Mouse (Mus musculus) limb, embryonic 13.5 days (tissue): ENCODE measurements around the gene Thada. TPM values are rescaled to one million over a fixed set of nuclear protein-coding genes. Genes with fewer than 3 reads are reported as not detected.
"Not testable (repeated sequence)": the region's sequence is repeated elsewhere in the genome, so short reads cannot be mapped to it uniquely, and the experiment has no call there.

Experiments
- ATAC-seq: fragments of 200-750 bp; cut with Nextera tagmentation; 2 replicates; pipeline ENCODE4 v1.8.0; 2017; ENCODE audit warnings: low read depth, moderate number of reproducible peaks, moderate TSS enrichment; ENCODE audit not compliant: low FRiP score
- H3K27ac ChIP-seq: fragments of 300-500 bp; sonication (generic); 2 replicates; pipeline ENCODE4 v1.5.1; 2015; ENCODE audit warnings: inconsistent platforms, mild to moderate bottlenecking, moderate library complexity
- H3K27me3 ChIP-seq: fragments of 300-500 bp; sonication (generic); 2 replicates; pipeline ENCODE4 v1.6.1; 2015; ENCODE audit warnings: mild to moderate bottlenecking, inconsistent platforms
- H3K36me3 ChIP-seq: fragments of 300-500 bp; sonication (generic); 2 replicates; pipeline ENCODE4 v1.6.1; 2015; ENCODE audit warnings: inconsistent platforms, mild to moderate bottlenecking, moderate library complexity
- H3K4me1 ChIP-seq: fragments of 300-500 bp; sonication (generic); 2 replicates; pipeline ENCODE4 v1.6.1; 2015; ENCODE audit warnings: inconsistent platforms
- H3K4me2 ChIP-seq: fragments of 300-500 bp; sonication (generic); replicated peaks from 2 replicates; pipeline ENCODE4 v1.6.1; 2015; ENCODE audit warnings: inconsistent platforms, mild to moderate bottlenecking, moderate library complexity
- H3K4me3 ChIP-seq: fragments of 300-500 bp; sonication (generic); 2 replicates; pipeline ENCODE4 v1.5.1; 2015; ENCODE audit warnings: moderate library complexity, mild to moderate bottlenecking, inconsistent platforms
- H3K9ac ChIP-seq: fragments of 300-500 bp; sonication (generic); 2 replicates; pipeline ENCODE4 v1.6.1; 2015; ENCODE audit warnings: mild to moderate bottlenecking, inconsistent platforms
- H3K9me3 ChIP-seq: fragments of 300-500 bp; sonication (generic); 2 replicates; pipeline ENCODE4 v1.6.1; 2016; ENCODE audit warnings: inconsistent platforms
- WGBS: fragments of 180-500 bp; shearing (Covaris S2); methylation state at CpG from one replicate; pipeline ENCODE4 v1.1.7; 2015; 5-methylcytosine and 5-hydroxymethylcytosine counted together
- polyA plus RNA-seq: library from polyadenylated mRNA; unstranded; fragments of >200 nt; fragmentation: Nextera tagmentation; extraction: Ambion mirVana; gene quantifications from 2 replicates; pipeline ENCODE4 v1.2.1, GENCODE M21; 2015

Gene Thada
- polyA plus RNA-seq, 1 experiment from 2014 or later: 9.1 TPM

- Histone ChIP-seq H3K36me3 (peaks cover 15% of the 10 kb centered on the region; the same call in 1 of the 2 replicates), H3K4me1 (no peaks in the 10 kb centered on the region), H3K9ac (no peak overlapping the region), H3K4me3 (no peak overlapping the region), H3K9me3 (no peaks in the 10 kb centered on the region), H3K27me3 (no peaks in the 10 kb centered on the region), H3K27ac (no peak overlapping the region), H3K4me2 (no peak overlapping the region)
- 75% methylated on average over 4 of the region's 4 CpGs for WGBS
- ATAC-seq: no peak
Measured at GRCm38 (mm10) chr17:84235399-84235928, 230.5 kb downstream of the Thada start.

- H3K4me3 ChIP-seq, ATAC-seq, H3K4me1 ChIP-seq, H3K9ac ChIP-seq, H3K27me3 ChIP-seq, H3K9me3 ChIP-seq, H3K4me2 ChIP-seq, H3K27ac ChIP-seq: not testable (repeated sequence)
- WGBS: 82% methylated on average over 2 of the region's 4 CpGs
- peaks cover 21% of the 10 kb centered on the region; the same call in 1 of the 2 replicates for H3K36me3 ChIP-seq
Measured at GRCm38 (mm10) chr17:84234785-84235184, 231.2 kb downstream of the Thada start.

GRCm38 (mm10) chr17:84233758-84234157 lies 232.2 kb downstream of the Thada start:
- no peak for ATAC-seq
- no peaks in the 10 kb centered on the region for H3K27me3 ChIP-seq
- H3K4me2 ChIP-seq: no peak overlapping the region
- H3K27ac ChIP-seq: no peak overlapping the region
- H3K36me3 ChIP-seq: peaks cover 29% of the 10 kb centered on the region
- no peak overlapping the region for H3K4me3 ChIP-seq
- H3K9me3 ChIP-seq: no peaks in the 10 kb centered on the region
- no peaks in the 10 kb centered on the region for H3K4me1 ChIP-seq
- 95% methylated on average over 2 of the region's 2 CpGs for WGBS
- H3K9ac ChIP-seq: no peak overlapping the region

- no peaks in the 10 kb centered on the region for H3K9me3 ChIP-seq
- H3K36me3 ChIP-seq: peaks cover 39% of the 10 kb centered on the region
- H3K9ac ChIP-seq: no peak overlapping the region
- peaks cover 5% of the 10 kb centered on the region; the same call in 1 of the 2 replicates for H3K4me1 ChIP-seq
- H3K4me3 ChIP-seq: no peak overlapping the region
- no peaks in the 10 kb centered on the region for H3K27me3 ChIP-seq
- no peak overlapping the region for H3K4me2 ChIP-seq
- ATAC-seq: no peak
- 95% methylated on average over 2 of the region's 2 CpGs for WGBS
- H3K27ac ChIP-seq: no peak overlapping the region
Measured at GRCm38 (mm10) chr17:84231361-84231760, 234.6 kb downstream of the Thada start.

GRCm38 (mm10) chr17:84228223-84228622 lies 237.8 kb downstream of the Thada start:
- 72% methylated on average over 2 of the region's 2 CpGs for WGBS
- ATAC-seq: no peak
- H3K9ac ChIP-seq: no peak overlapping the region
- H3K27me3 ChIP-seq: no peaks in the 10 kb centered on the region
- peaks cover 57% of the 10 kb centered on the region for H3K36me3 ChIP-seq
- no peak overlapping the region for H3K27ac ChIP-seq
- H3K4me2 ChIP-seq: no peak overlapping the region
- no peaks in the 10 kb centered on the region for H3K9me3 ChIP-seq
- peaks cover 20% of the 10 kb centered on the region for H3K4me1 ChIP-seq
- H3K4me3 ChIP-seq: no peak overlapping the region

GRCm38 (mm10) chr17:84226681-84227080 lies 239.3 kb downstream of the Thada start:
- WGBS: 77% methylated on average over 6 of the region's 6 CpGs
- Histone ChIP-seq H3K9me3 (no peaks in the 10 kb centered on the region), H3K36me3 (peaks cover 62% of the 10 kb centered on the region), H3K4me1 (peaks cover 20% of the 10 kb centered on the region), H3K9ac (no peak overlapping the region), H3K4me3 (no peak overlapping the region), H3K27me3 (no peaks in the 10 kb centered on the region), H3K4me2 (no peak overlapping the region), H3K27ac (no peak overlapping the region)
- ATAC-seq: no peak

- peaks cover 20% of the 10 kb centered on the region for H3K4me1 ChIP-seq
- 65% methylated on average over 5 of the region's 5 CpGs for WGBS
- H3K4me3 ChIP-seq: no peak overlapping the region
- no peak overlapping the region for H3K27ac ChIP-seq
- H3K9ac ChIP-seq: no peak overlapping the region
- ATAC-seq: no peak
- H3K27me3 ChIP-seq: no peaks in the 10 kb centered on the region
- no peak overlapping the region for H3K4me2 ChIP-seq
- H3K9me3 ChIP-seq: no peaks in the 10 kb centered on the region
- H3K36me3 ChIP-seq: peaks cover 67% of the 10 kb centered on the region
Measured at GRCm38 (mm10) chr17:84226231-84226630, 239.8 kb downstream of the Thada start.

- Histone ChIP-seq H3K27ac (no peak overlapping the region), H3K4me1 (peaks cover 20% of the 10 kb centered on the region), H3K4me2 (no peak overlapping the region), H3K4me3 (no peak overlapping the region), H3K36me3 (peaks cover 71% of the 10 kb centered on the region), H3K9me3 (no peaks in the 10 kb centered on the region), H3K9ac (no peak overlapping the region), H3K27me3 (no peaks in the 10 kb centered on the region)
- no peak for ATAC-seq
- 59% methylated on average over 15 of the region's 15 CpGs for WGBS
Measured at GRCm38 (mm10) chr17:84224217-84224887, 241.7 kb downstream of the Thada start.

GRCm38 (mm10) chr17:84218841-84219240 lies 247.2 kb downstream of the Thada start:
- not testable (repeated sequence) for H3K9ac ChIP-seq, H3K4me3 ChIP-seq, H3K4me2 ChIP-seq, H3K9me3 ChIP-seq, H3K27me3 ChIP-seq, ATAC-seq, H3K27ac ChIP-seq, H3K4me1 ChIP-seq
- WGBS: 94% methylated on average over 2 of the region's 2 CpGs
- peaks cover 66% of the 10 kb centered on the region for H3K36me3 ChIP-seq

GRCm38 (mm10) chr17:84217696-84218095 lies 248.3 kb downstream of the Thada start:
- no peaks in the 10 kb centered on the region for H3K27me3 ChIP-seq
- 77% methylated on average over 3 of the region's 3 CpGs for WGBS
- peaks cover 55% of the 10 kb centered on the region for H3K36me3 ChIP-seq
- H3K4me1 ChIP-seq: no peaks in the 10 kb centered on the region
- H3K4me2 ChIP-seq: no peak overlapping the region
- no peak for ATAC-seq
- H3K4me3 ChIP-seq: no peak overlapping the region
- H3K27ac ChIP-seq: no peak overlapping the region
- no peak overlapping the region for H3K9ac ChIP-seq
- no peaks in the 10 kb centered on the region for H3K9me3 ChIP-seq

GRCm38 (mm10) chr17:84215264-84215960 lies 250.6 kb downstream of the Thada start:
- Histone ChIP-seq H3K9ac (no peak overlapping the region), H3K4me3 (no peak overlapping the region), H3K9me3 (no peaks in the 10 kb centered on the region), H3K27me3 (no peaks in the 10 kb centered on the region), H3K4me2 (no peak overlapping the region), H3K36me3 (peaks cover 49% of the 10 kb centered on the region), H3K4me1 (no peaks in the 10 kb centered on the region), H3K27ac (no peak overlapping the region; the same call in 1 of the 2 replicates)
- ATAC-seq: no peak
- WGBS: 68% methylated on average over 6 of the region's 6 CpGs

GRCm38 (mm10) chr17:84213464-84213863 lies 252.5 kb downstream of the Thada start:
- Histone ChIP-seq H3K4me1 (no peaks in the 10 kb centered on the region), H3K9ac (no peak overlapping the region), H3K4me3 (no peak overlapping the region), H3K4me2 (no peak overlapping the region), H3K9me3 (no peaks in the 10 kb centered on the region), H3K36me3 (peaks cover 32% of the 10 kb centered on the region), H3K27ac (no peak overlapping the region), H3K27me3 (no peaks in the 10 kb centered on the region)
- 81% methylated on average over 3 of the region's 3 CpGs for WGBS
- ATAC-seq: no peak
